Mouse (Mus musculus) embryonic facial prominence, embryonic 11.5 days (tissue): Measurements from ENCODE around the gene Mitd1. TPM values are rescaled to one million over a fixed set of nuclear protein-coding genes. Genes with fewer than 3 reads are reported as not detected.

ENCODE experiments used
- polyA plus RNA-seq: library from polyadenylated mRNA; unstranded; fragments of >200 nt; fragmentation: Nextera tagmentation; extraction: Ambion mirVana; gene quantifications from 2 replicates; pipeline ENCODE4 v1.2.1, GENCODE M21; 2014

The Mitd1 gene
- polyA plus RNA-seq, 1 experiment from 2014 or later, result 28.5 TPM

Other genes starting within 250 kb of the Mitd1 start
- 0.65 and 0.95 TPM in 2 replicates for gene 2010300C02Rik, start 170.3 kb downstream of the Mitd1 start, polyA plus RNA-seq
- gene Tsga10, start 24.0 kb downstream of the Mitd1 start, polyA plus RNA-seq, result 7.0 and 8.8 TPM in 2 replicates
- 10.3 and 11.5 TPM in 2 replicates for gene Lipt1, start 18.7 kb downstream of the Mitd1 start, polyA plus RNA-seq
- gene Mrpl30, start 66 bp upstream of the Mitd1 start, polyA plus RNA-seq, result 243 and 271 TPM in 2 replicates
- not detected in 2 replicates for gene Lyg2, start 26.1 kb upstream of the Mitd1 start, polyA plus RNA-seq
- not detected in 2 replicates for gene Lyg1, start 67.3 kb upstream of the Mitd1 start, polyA plus RNA-seq
- 176 and 177 TPM in 2 replicates for gene Txndc9, start 107.5 kb upstream of the Mitd1 start, polyA plus RNA-seq
- gene Eif5b, start 107.6 kb upstream of the Mitd1 start, polyA plus RNA-seq, result 28.6 and 33.3 TPM in 2 replicates
- gene Rev1, start 239.4 kb upstream of the Mitd1 start, polyA plus RNA-seq, result 26.3 and 32.8 TPM in 2 replicates